Mouse (Mus musculus) gonadal fat pad, adult 2 months (tissue): ENCODE data around the gene Ube2dnl2. TPM values are rescaled to one million over a fixed set of nuclear protein-coding genes. Genes with fewer than 3 reads are reported as not detected.

Experiments
- DNase-seq: peaks from one replicate; pipeline ENCODE4 v3.0.0-alpha.2; 2012; ENCODE audit warnings: low read depth
- polyA plus RNA-seq: library from polyadenylated mRNA; depleted of rRNA; stranded (reverse); fragments of >200 nt; gene quantifications from 2 replicates; pipeline ENCODE4 v1.2.3, GENCODE M21; 2012; rRNA removed

Gene Ube2dnl2
- 0.19 TPM in 1 of 2 replicates, not detected in the other for polyA plus RNA-seq

GRCm38 (mm10) chrX:114907282-114907681 lies at the start of gene Ube2dnl2:
Ube2dnl2 (plus strand) TSS chrX:114907582.
- DNase-seq = no peak

DNA sequence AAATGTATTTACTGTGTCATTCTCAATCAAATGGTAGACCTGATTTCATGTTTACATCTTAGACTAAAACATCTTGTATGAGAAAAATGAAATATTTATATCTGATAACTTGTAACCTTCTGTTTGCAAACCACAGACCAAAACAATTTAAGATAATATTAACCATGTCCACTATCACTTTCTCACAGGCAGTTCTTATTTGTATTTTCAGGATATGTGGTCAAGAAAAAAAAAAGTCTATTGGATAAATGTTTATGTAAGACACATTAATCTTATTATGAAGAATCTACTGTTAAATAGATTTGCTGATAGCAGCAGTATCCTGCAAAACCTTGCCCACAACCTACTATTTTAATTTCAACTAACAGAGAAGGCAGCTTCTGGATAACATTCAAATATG lies 11.9 kb upstream of the Ube2dnl2 start:
- DNase-seq = no peak

DNA sequence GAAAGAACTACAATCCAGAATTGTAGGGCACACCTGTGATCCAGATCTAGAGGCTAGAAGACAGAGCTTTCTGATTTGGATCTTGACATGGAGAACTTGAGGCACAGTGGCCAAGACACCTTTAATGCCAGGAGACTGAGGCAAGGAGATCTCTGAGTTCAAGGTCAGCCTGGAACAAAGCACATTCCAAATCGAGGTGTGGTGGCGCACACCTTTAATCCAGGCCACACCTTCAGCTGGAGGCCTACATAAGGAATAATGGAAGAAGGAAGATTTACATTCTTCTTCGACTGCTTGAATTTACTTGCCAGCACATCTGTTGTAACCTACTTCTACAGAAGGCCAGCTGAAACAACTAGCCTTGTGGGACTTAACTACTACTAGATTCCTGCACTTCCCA lies 9.9 kb upstream of the Ube2dnl2 start:
- DNase-seq = no peak

DNA sequence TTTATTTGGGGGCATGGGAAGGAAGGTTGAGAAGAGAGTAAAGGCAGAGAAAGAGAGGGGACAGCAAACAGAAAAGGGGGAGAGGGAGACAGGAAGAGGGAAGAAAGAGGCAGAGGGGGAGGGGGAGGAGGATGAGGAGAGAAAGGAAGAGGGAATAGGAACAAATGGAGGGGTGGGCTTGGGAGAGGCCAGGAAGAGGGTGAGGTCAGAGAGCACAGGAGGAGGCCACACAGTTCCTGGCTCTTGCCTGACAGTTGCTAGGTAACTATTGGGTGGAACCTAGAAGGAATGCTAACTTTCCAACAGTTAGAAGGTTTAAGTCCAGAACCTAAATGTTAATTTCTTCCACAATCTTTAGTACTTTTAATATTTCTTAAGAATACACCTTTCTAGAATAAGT lies 4.0 kb upstream of the Ube2dnl2 start:
- DNase-seq = no peak

- no peak for DNase-seq
Observed at GRCm38 (mm10) chrX:114904712-114905111, 2.7 kb upstream of the Ube2dnl2 start, which contains the start of gene Ube2dnl1. Ube2dnl1 (plus strand) TSS chrX:114905012.

DNA sequence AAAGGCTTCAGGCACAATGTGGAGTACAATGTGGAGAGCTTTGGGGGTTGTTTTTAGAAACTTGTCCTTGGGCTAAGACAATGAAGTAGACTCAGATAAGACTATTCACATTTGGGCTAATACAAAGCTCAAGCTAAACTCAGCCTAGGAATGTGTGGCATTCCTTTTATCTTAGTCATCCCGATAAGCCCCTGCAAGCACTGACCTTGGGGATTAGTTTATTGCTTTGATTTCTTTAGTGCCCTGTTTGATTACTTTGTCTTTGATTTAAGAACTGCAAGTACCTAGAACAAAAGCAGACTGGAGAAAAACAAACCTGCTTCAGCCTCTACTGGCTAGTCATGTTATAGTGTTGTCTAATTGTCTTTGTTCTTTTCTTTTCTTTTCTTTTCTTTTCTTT lies 47.7 kb downstream of the Ube2dnl2 start:
- no peak for DNase-seq

Other genes with a start within 250 kb of the Ube2dnl2 start
- not detected in 2 replicates for gene Ube2dnl1, start 2.6 kb upstream of the Ube2dnl2 start, polyA plus RNA-seq